ENCODE assay signal across 8 mouse cellular contexts in genomic region chr4:155564315-155565069, GRCm38 (mm10). TPM values are rescaled to one million over a fixed set of nuclear protein-coding genes. Genes with fewer than 3 reads are reported as not detected.
DNase-seq lines count a peak whose midpoint lies in the region; ATAC-seq lines count a peak whose summit lies in the region.

No protein-coding gene starts in this region.

- H3K4me2 ChIP-seq in intestine, embryonic 16.5 days (ENCODE audit: low read depth, low read length): peak overlapping the region; percentile 77
- peak overlapping the region; percentile 68 for H3K4me2 ChIP-seq in stomach, embryonic 15.5 days

- intact Hi-C loops in gastrocnemius, postnatal 14 days (cut with DNase I; ENCODE audit: low total_unique reads): no loop called here
- intact Hi-C loops in left cerebral cortex, postnatal 4 days (cut with DNase I): no loop called here

- H3K36me3 ChIP-seq in megakaryocyte, embryonic 14.5 days (replicated peaks; ENCODE audit: low read length): peaks cover 39% of the 10 kb centered on the region
- peaks cover 6% of the 10 kb centered on the region for H3K36me3 ChIP-seq in intestine, embryonic 16.5 days (ENCODE audit: control insufficient read depth, insufficient read depth, low read length)
- H3K36me3 ChIP-seq in stomach, embryonic 15.5 days: peaks cover 1% of the 10 kb centered on the region; the same call in 1 of the 2 replicates

- H3K4me3 ChIP-seq in megakaryocyte, embryonic 14.5 days (replicated peaks): peak overlapping the region; percentile 99
- peak overlapping the region; percentile 72 for H3K4me3 ChIP-seq in intestine, embryonic 16.5 days (ENCODE audit: low read length)
- peak overlapping the region; percentile 95 for H3K4me3 ChIP-seq in stomach, embryonic 15.5 days (replicated peaks)

- peak overlapping the region; percentile 87 for H3K27ac ChIP-seq in intestine, embryonic 16.5 days (ENCODE audit: low read length)
- H3K27ac ChIP-seq in stomach, embryonic 15.5 days: peak overlapping the region; percentile 95

- peak; percentile 47 for DNase-seq in c-Kit-positive CD71-positive TER-119-negative erythroid progenitor cells, embryonic 14.5 days (ENCODE audit: low read depth)
- peak; percentile 55 for DNase-seq in gastrocnemius, postnatal 14 days
- DNase-seq in lung, adult 18-20 months: peak; percentile 62 to 71
- no peak for DNase-seq in left cerebral cortex, postnatal 4 days

- no peaks in the 10 kb centered on the region for H3K9me3 ChIP-seq in megakaryocyte, embryonic 14.5 days
- no peaks in the 10 kb centered on the region for H3K9me3 ChIP-seq in intestine, embryonic 16.5 days (ENCODE audit: control insufficient read depth, low read length)
- no peaks in the 10 kb centered on the region for H3K9me3 ChIP-seq in stomach, embryonic 15.5 days

- no peaks in the 10 kb centered on the region for H3K27me3 ChIP-seq in megakaryocyte, embryonic 14.5 days (replicated peaks)
- H3K27me3 ChIP-seq in intestine, embryonic 16.5 days (replicated peaks; ENCODE audit: control insufficient read depth, insufficient read depth, low read length): no peaks in the 10 kb centered on the region
- H3K27me3 ChIP-seq in stomach, embryonic 15.5 days (replicated peaks): no peaks in the 10 kb centered on the region

- H3K4me1 ChIP-seq in megakaryocyte, embryonic 14.5 days: peaks cover 81% of the 10 kb centered on the region
- peaks cover 43% of the 10 kb centered on the region for H3K4me1 ChIP-seq in intestine, embryonic 16.5 days (ENCODE audit: control insufficient read depth, insufficient read depth, low read length)
- H3K4me1 ChIP-seq in stomach, embryonic 15.5 days: peaks cover 39% of the 10 kb centered on the region

- 11% methylated on average over 20 of the region's 20 CpGs for WGBS in intestine, embryonic 16.5 days
- WGBS in stomach, embryonic 15.5 days: 9% methylated on average over 20 of the region's 20 CpGs

- ATAC-seq in megakaryocyte, adult 5-6 weeks (ENCODE audit: poor library complexity, severe bottlenecking): no peak
- no peak for ATAC-seq in intestine, embryonic 16.5 days
- no peak for ATAC-seq in stomach, embryonic 15.5 days (ENCODE audit: insufficient read depth, low FRiP score, low read depth)

- H3K9ac ChIP-seq in intestine, embryonic 16.5 days (ENCODE audit: low read depth, low read length): peak overlapping the region; percentile 80
- H3K9ac ChIP-seq in stomach, embryonic 15.5 days: peak overlapping the region; percentile 58

RNA-seq across cellular contexts. Expression of gene Nadk, which starts 2.3 kb away (rescaled TPM):
- polyA plus RNA-seq in megakaryocyte, embryonic 14.5 days (2012; ENCODE audit: insufficient read depth, low replicate concordance): 38.7 and 54.4 TPM in 2 replicates
- total RNA-seq in megakaryocyte, adult 5-6 weeks (2015): 205 and 220 TPM in 2 replicates
- 180 and 208 TPM in 2 replicates for total RNA-seq in megakaryocyte, adult 5-6 weeks (2017)
- total RNA-seq in gastrocnemius, postnatal 14 days (2021): 10 to 100 TPM; 14.5 to 19.6 TPM
- polyA plus RNA-seq in intestine, embryonic 16.5 days (2015; fragmentation: Nextera tagmentation; extraction: Ambion mirVana): 97.3 and 98.2 TPM in 2 replicates
- 79.7 and 83.2 TPM in 2 replicates for polyA plus RNA-seq in stomach, embryonic 15.5 days (2015; fragmentation: Nextera tagmentation; extraction: Ambion mirVana)
- total RNA-seq in left cerebral cortex, postnatal 4 days (2021): 10 to 100 TPM; 58.8 to 59.5 TPM

RNA-seq across cellular contexts. Expression of gene Slc35e2, which starts 36.7 kb away (rescaled TPM):
- polyA plus RNA-seq in megakaryocyte, embryonic 14.5 days (2012; ENCODE audit: insufficient read depth, low replicate concordance): 0.17 and 0.60 TPM in 2 replicates
- 10.1 and 18.8 TPM in 2 replicates for total RNA-seq in megakaryocyte, adult 5-6 weeks (2015)
- 8.7 and 12.8 TPM in 2 replicates for total RNA-seq in megakaryocyte, adult 5-6 weeks (2017)
- total RNA-seq in gastrocnemius, postnatal 14 days (2021): 1 to 10 TPM; 4.6 to 4.7 TPM
- polyA plus RNA-seq in intestine, embryonic 16.5 days (2015; fragmentation: Nextera tagmentation; extraction: Ambion mirVana): 6.2 and 7.1 TPM in 2 replicates
- polyA plus RNA-seq in stomach, embryonic 15.5 days (2015; fragmentation: Nextera tagmentation; extraction: Ambion mirVana): 6.9 and 7.9 TPM in 2 replicates
- total RNA-seq in left cerebral cortex, postnatal 4 days (2021): 10 to 100 TPM; 39.1 to 40.6 TPM
